Mouse (Mus musculus) midbrain, postnatal 0 days (tissue): ENCODE results near the gene Il24. TPM values are rescaled to one million over a fixed set of nuclear protein-coding genes. Genes with fewer than 3 reads are reported as not detected.

ENCODE experiments used
- ATAC-seq: fragments of 200-750 bp; cut with Nextera tagmentation; 2 replicates; pipeline ENCODE4 v1.8.0; 2017; ENCODE audit warnings: moderate number of reproducible peaks, mild to moderate bottlenecking, moderate TSS enrichment, moderate library complexity; ENCODE audit not compliant: low FRiP score
- DNase-seq: peaks from one replicate; pipeline ENCODE4 v3.0.0-alpha.2; 2015; ENCODE audit warnings: low spot score
- H3K27ac ChIP-seq: fragments of 300-500 bp; sonication (generic); 2 replicates; pipeline ENCODE4 v1.5.1; 2014; ENCODE audit warnings: low read depth, mild to moderate bottlenecking, low read length, mixed read lengths
- H3K27me3 ChIP-seq: fragments of 300-500 bp; sonication (generic); 2 replicates; pipeline ENCODE4 v1.6.1; 2014; ENCODE audit warnings: low read length, control low read depth, mixed read lengths; ENCODE audit not compliant: insufficient read depth
- H3K36me3 ChIP-seq: fragments of 300-500 bp; sonication (generic); 2 replicates; pipeline ENCODE4 v1.6.1; 2014; ENCODE audit warnings: low read length, control low read depth, mixed read lengths; ENCODE audit not compliant: insufficient read depth
- H3K4me1 ChIP-seq: fragments of 300-500 bp; sonication (generic); 2 replicates; pipeline ENCODE4 v1.6.1; 2014; ENCODE audit warnings: mild to moderate bottlenecking, control low read depth, antibody characterized with exemption, low read length, mixed read lengths; ENCODE audit not compliant: insufficient read depth
- H3K4me2 ChIP-seq: fragments of 300-500 bp; sonication (generic); 2 replicates; pipeline ENCODE4 v1.6.1; 2014; ENCODE audit warnings: low read depth, mild to moderate bottlenecking, low read length, mixed read lengths; ENCODE audit not compliant: poor library complexity, severe bottlenecking
- H3K4me3 ChIP-seq: fragments of 300-500 bp; sonication (generic); 2 replicates; pipeline ENCODE4 v1.5.1; 2014; ENCODE audit warnings: low read depth, mild to moderate bottlenecking, low read length, moderate library complexity
- H3K9ac ChIP-seq: fragments of 300-500 bp; sonication (generic); replicated peaks from 2 replicates; pipeline ENCODE4 v1.6.1; 2014; ENCODE audit warnings: mild to moderate bottlenecking, low read length, moderate library complexity, mixed read lengths; ENCODE audit not compliant: poor library complexity, severe bottlenecking
- H3K9me3 ChIP-seq: fragments of 300-500 bp; sonication (generic); 2 replicates; pipeline ENCODE4 v1.6.1; 2016; ENCODE audit warnings: low read length, control low read depth
- CTCF ChIP-seq: IDR thresholded peaks from 2 replicates; pipeline ENCODE4 v1.5.1; 2016; ENCODE audit warnings: antibody characterized with exemption, mild to moderate bottlenecking
- WGBS: fragments of 180-500 bp; shearing (Covaris S2); extraction: QIAGEN DNeasy Blood & Tissue Kit; methylation state at CpG from one replicate; pipeline ENCODE4 v1.1.7; 2014; 5-methylcytosine and 5-hydroxymethylcytosine counted together
- polyA plus RNA-seq: library from polyadenylated mRNA; unstranded; fragments of >200 nt; fragmentation: Nextera tagmentation; extraction: Ambion mirVana; gene quantifications from 2 replicates; pipeline ENCODE4 v1.2.1, GENCODE M21; 2015
- total RNA-seq: library from RNA; depleted of rRNA; stranded (reverse); fragments of >200 nt; gene quantifications from 2 replicates; pipeline ENCODE4 v1.2.3, GENCODE M21; 2014; rRNA removed

Gene Il24
- total and polyA plus RNA-seq, 2 experiments from 2014 or later: not detected

- Histone ChIP-seq H3K36me3 (no peaks in the 10 kb centered on the region), H3K4me1 (no peaks in the 10 kb centered on the region), H3K9ac (no peak overlapping the region), H3K27me3 (no peaks in the 10 kb centered on the region), H3K4me2 (no peak overlapping the region), H3K27ac (no peak overlapping the region), H3K9me3 (no peaks in the 10 kb centered on the region), H3K4me3 (no peak overlapping the region)
- ATAC-seq (no peak), DNase-seq (no peak)
- WGBS: 81% methylated on average over 5 of the region's 5 CpGs
- TF ChIP-seq CTCF: no peak
Observed at GRCm38 (mm10) chr1:130832230-130833149, 54.8 kb downstream of the Il24 start.

Other genes with a start within 250 kb of the Il24 start
- 0.05 and 0.93 TPM in 2 replicates for gene C4bp, start 225.8 kb downstream of the Il24 start, total RNA-seq
- 0.05 and 0.11 TPM in 2 replicates for gene C4bp, start 225.8 kb downstream of the Il24 start, polyA plus RNA-seq
- gene Gm29427, start 171.7 kb downstream of the Il24 start, total RNA-seq: not detected in 2 replicates
- gene Gm29427, start 171.7 kb downstream of the Il24 start, polyA plus RNA-seq: not detected in 2 replicates
- gene Yod1, start 170.1 kb downstream of the Il24 start, total RNA-seq: 9.8 and 13.0 TPM in 2 replicates
- gene Yod1, start 170.1 kb downstream of the Il24 start, polyA plus RNA-seq: 15.4 and 21.0 TPM in 2 replicates
- 26.6 and 41.0 TPM in 2 replicates for gene Pfkfb2, start 158.2 kb downstream of the Il24 start, total RNA-seq
- gene Pfkfb2, start 158.2 kb downstream of the Il24 start, polyA plus RNA-seq: 16.9 and 17.2 TPM in 2 replicates
- 0.71 and 0.99 TPM in 2 replicates for gene AA986860, start 155.5 kb downstream of the Il24 start, total RNA-seq
- 0.42 TPM in 2 replicates for gene AA986860, start 155.5 kb downstream of the Il24 start, polyA plus RNA-seq
- not detected in 2 replicates for gene Fcamr, start 86.6 kb downstream of the Il24 start, total RNA-seq
- gene Fcamr, start 86.6 kb downstream of the Il24 start, polyA plus RNA-seq: not detected in 2 replicates
- gene Pigr, start 60.8 kb downstream of the Il24 start, total RNA-seq: not detected in 2 replicates
- gene Pigr, start 60.8 kb downstream of the Il24 start, polyA plus RNA-seq: not detected in 2 replicates
- gene Fcmr, start 21.8 kb downstream of the Il24 start, total RNA-seq: 0.16 TPM in 1 of 2 replicates, not detected in the other
- gene Fcmr, start 21.8 kb downstream of the Il24 start, polyA plus RNA-seq: 1.7 and 2.3 TPM in 2 replicates
- gene Il20, start 24.0 kb upstream of the Il24 start, total RNA-seq: not detected in 2 replicates
- gene Il20, start 24.0 kb upstream of the Il24 start, polyA plus RNA-seq: not detected in 2 replicates
- gene Il19, start 52.7 kb upstream of the Il24 start, total RNA-seq: not detected in 2 replicates
- 0.27 TPM in 1 of 2 replicates, not detected in the other for gene Il19, start 52.7 kb upstream of the Il24 start, polyA plus RNA-seq
- gene Il10, start 132.4 kb upstream of the Il24 start, total RNA-seq: not detected in 2 replicates
- gene Il10, start 132.4 kb upstream of the Il24 start, polyA plus RNA-seq: not detected in 2 replicates
- 44.2 and 48.1 TPM in 2 replicates for gene Mapkapk2, start 210.4 kb upstream of the Il24 start, total RNA-seq
- gene Mapkapk2, start 210.4 kb upstream of the Il24 start, polyA plus RNA-seq: 13.7 and 13.8 TPM in 2 replicates